Mouse (Mus musculus): Measurements from ENCODE around the gene Cdc42bpb. TPM values are rescaled to one million over a fixed set of nuclear protein-coding genes. Genes with fewer than 3 reads are reported as not detected.

The Cdc42bpb gene
- total RNA-seq, 2 experiments from 2014 or later: 130 to 138 TPM

GRCm38 (mm10) chr12:111302018-111302345, 75.5 kb downstream of the Cdc42bpb start:
- DNase-seq (ENCODE audit: low spot score in 2 of 2): no peak

- no peak for DNase-seq (ENCODE audit: low spot score in 2 of 2)
Observed at GRCm38 (mm10) chr12:111301322-111302017, 76.0 kb downstream of the Cdc42bpb start.

GRCm38 (mm10) chr12:111293025-111293424, 84.5 kb downstream of the Cdc42bpb start:
- DNase-seq (ENCODE audit: low spot score in 2 of 2): no peak

- no peak for DNase-seq (ENCODE audit: low spot score in 2 of 2)
Observed at GRCm38 (mm10) chr12:111284532-111284931, 93.0 kb downstream of the Cdc42bpb start.

- no peak for DNase-seq (ENCODE audit: low spot score in 2 of 2)
Observed at GRCm38 (mm10) chr12:111283573-111283972, 93.9 kb downstream of the Cdc42bpb start.

- DNase-seq (ENCODE audit: low spot score in 2 of 2): no peak
Observed at GRCm38 (mm10) chr12:111276371-111276770, 101.1 kb downstream of the Cdc42bpb start.

- peak in 1 of 2 experiments; percentile 1 for DNase-seq (ENCODE audit: low spot score in 2 of 2)
Observed at GRCm38 (mm10) chr12:111275150-111275841, 102.2 kb downstream of the Cdc42bpb start.

GRCm38 (mm10) chr12:111274447-111275149, 102.9 kb downstream of the Cdc42bpb start:
- DNase-seq (ENCODE audit: low spot score in 2 of 2): no peak

GRCm38 (mm10) chr12:111274006-111274405, 103.5 kb downstream of the Cdc42bpb start:
- no peak for DNase-seq (ENCODE audit: low spot score in 2 of 2)

GRCm38 (mm10) chr12:111272420-111272819, 105.1 kb downstream of the Cdc42bpb start:
- peak; percentile 84 to 86 for DNase-seq (ENCODE audit: low spot score in 2 of 2)

- no peak for DNase-seq (ENCODE audit: low spot score in 2 of 2)
Observed at GRCm38 (mm10) chr12:111271966-111272365, 105.6 kb downstream of the Cdc42bpb start.

- no peak for DNase-seq (ENCODE audit: low spot score in 2 of 2)
Observed at GRCm38 (mm10) chr12:111271406-111271805, 106.1 kb downstream of the Cdc42bpb start.

- no peak for DNase-seq (ENCODE audit: low spot score in 2 of 2)
Observed at GRCm38 (mm10) chr12:111270629-111271277, 106.8 kb downstream of the Cdc42bpb start, which contains the start of gene Amn. Amn (plus strand) TSS chr12:111271095.

GRCm38 (mm10) chr12:111267673-111268325, 109.7 kb downstream of the Cdc42bpb start:
- no peak for DNase-seq (ENCODE audit: low spot score in 2 of 2)

GRCm38 (mm10) chr12:111266592-111266991, 110.9 kb downstream of the Cdc42bpb start:
- no peak for DNase-seq (ENCODE audit: low spot score in 2 of 2)

- no peak for DNase-seq (ENCODE audit: low spot score in 2 of 2)
Observed at GRCm38 (mm10) chr12:111265212-111265611, 112.3 kb downstream of the Cdc42bpb start.

GRCm38 (mm10) chr12:111263650-111264049, 113.9 kb downstream of the Cdc42bpb start:
- no peak for DNase-seq (ENCODE audit: low spot score in 2 of 2)

- no peak for DNase-seq (ENCODE audit: low spot score in 2 of 2)
Observed at GRCm38 (mm10) chr12:111251227-111251626, 126.3 kb downstream of the Cdc42bpb start.

- peak; percentile 37 to 51 for DNase-seq (ENCODE audit: low spot score in 2 of 2)
Observed at GRCm38 (mm10) chr12:111250116-111250515, 127.4 kb downstream of the Cdc42bpb start.

GRCm38 (mm10) chr12:111249095-111249494, 128.4 kb downstream of the Cdc42bpb start:
- no peak for DNase-seq (ENCODE audit: low spot score in 2 of 2)

All from left cerebral cortex, adult 18-20 months (tissue).